ENCODE assay signal across 9 mouse cellular contexts in the genomic region with DNA sequence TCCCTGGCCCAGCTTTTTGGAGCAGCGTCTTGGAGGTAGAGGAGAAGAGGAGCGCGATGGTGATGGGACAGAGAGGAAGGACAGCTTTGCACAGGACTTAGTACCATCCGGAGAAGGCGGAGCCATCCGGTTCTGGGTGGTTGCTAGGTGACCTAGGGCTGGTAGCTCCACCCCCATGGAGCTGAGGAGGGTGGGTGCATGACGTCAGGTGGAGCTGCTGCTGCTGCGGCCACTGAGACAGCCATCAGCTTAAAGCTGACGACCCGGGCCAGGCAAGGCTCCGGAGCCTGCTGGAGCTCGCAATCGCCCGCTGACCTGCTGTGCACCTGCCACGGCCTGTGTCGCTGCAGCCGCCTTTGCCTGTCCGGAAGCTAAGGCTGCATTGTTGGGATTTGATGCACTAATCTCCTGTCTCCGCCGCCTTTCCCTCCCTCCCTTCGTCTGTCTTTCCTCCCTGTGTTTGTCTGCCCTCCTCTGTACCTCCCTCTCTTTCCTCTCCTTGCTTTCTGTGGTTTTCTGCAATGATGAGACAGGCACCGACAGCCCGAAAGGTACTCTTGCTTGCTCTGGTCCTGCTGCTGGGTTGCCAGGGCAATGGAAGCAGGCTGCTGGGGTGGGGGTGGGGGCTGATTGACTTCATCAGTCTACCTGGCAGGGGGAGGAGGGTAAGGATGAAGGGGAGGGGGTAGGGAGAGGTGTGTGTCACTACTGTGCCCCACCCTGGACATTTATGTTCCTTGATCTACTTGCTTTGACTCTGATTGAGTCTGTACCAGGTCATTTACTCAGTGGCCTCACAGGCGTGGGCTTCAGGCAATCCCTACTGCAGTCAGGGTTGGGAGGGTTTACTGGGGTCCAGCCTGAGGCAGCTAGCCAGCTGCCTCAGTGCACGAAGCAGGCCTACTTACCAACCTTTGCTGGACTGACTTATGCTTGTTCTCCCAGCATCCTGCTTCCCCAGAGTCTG. TPM values are rescaled to one million over a fixed set of nuclear protein-coding genes. Genes with fewer than 3 reads are reported as not detected.
DNase-seq lines count a peak whose midpoint lies in the region; ATAC-seq lines count a peak whose summit lies in the region.
"Had no signal": no experiment of that assay in that cellular context is flagged by ENCODE, and none has a peak within 500 bp of the region (broad histone marks: within the 10 kb centered on the region; RNA-seq: fewer than 3 reads in every experiment).

No protein-coding gene starts in this region.

- H3K27ac ChIP-seq in embryonic facial prominence, embryonic 13.5 days, result peak overlapping the region; percentile 80
- H3K27ac ChIP-seq in heart, embryonic 14.5 days (replicated peaks in 1 of 2; ENCODE audit: control insufficient read depth in 1 of 2, insufficient read depth in 1 of 2, low read depth in 2 of 2, low read length in 2 of 2), result no peak overlapping the region
- 0 out of 2 replicates have a peak overlapping the region, but pooled peaks have one; percentile 7 for H3K27ac ChIP-seq in kidney, embryonic 14.5 days (ENCODE audit: low read depth, low read length)
- H3K27ac ChIP-seq in limb, embryonic 11.5 days (replicated peaks; ENCODE audit: low read depth, low read length), result peak overlapping the region; percentile 67
- peak overlapping the region; percentile 94 for H3K27ac ChIP-seq in midbrain, embryonic 13.5 days
- H3K27ac ChIP-seq in stomach, embryonic 16.5 days (ENCODE audit: low read length), result no peak overlapping the region
- H3K27ac ChIP-seq: liver, embryonic 14.5 days had no signal

- peaks cover 59% of the 10 kb centered on the region for H3K36me3 ChIP-seq in embryonic facial prominence, embryonic 13.5 days
- H3K36me3 ChIP-seq in heart, embryonic 14.5 days (ENCODE audit: control insufficient read depth, insufficient read depth, low read length), result peaks cover 64% of the 10 kb centered on the region
- H3K36me3 ChIP-seq in kidney, embryonic 14.5 days (ENCODE audit: control insufficient read depth, insufficient read depth, low read length), result peaks cover 51% of the 10 kb centered on the region
- H3K36me3 ChIP-seq in limb, embryonic 11.5 days (ENCODE audit: control insufficient read depth, insufficient read depth, low read length), result peaks cover 8% of the 10 kb centered on the region
- H3K36me3 ChIP-seq in midbrain, embryonic 13.5 days, result peaks cover 58% of the 10 kb centered on the region
- H3K36me3 ChIP-seq in stomach, embryonic 16.5 days (ENCODE audit: control insufficient read depth, insufficient read depth, low read length), result peaks cover 13% of the 10 kb centered on the region; the same call in 1 of the 2 replicates

- ATAC-seq in embryonic facial prominence, embryonic 13.5 days (ENCODE audit: insufficient number of reproducible peaks, insufficient read depth, low FRiP score, low TSS enrichment, low read depth), result peak; percentile 34; the same call in 1 of the 2 replicates
- ATAC-seq in heart, embryonic 14.5 days (ENCODE audit: insufficient number of reproducible peaks, insufficient read depth, low FRiP score, low read depth), result peak; percentile 76; the same call in 1 of the 2 replicates
- peak; percentile 90 for ATAC-seq in kidney, embryonic 14.5 days (ENCODE audit: low FRiP score, low TSS enrichment)
- peak; percentile 87 for ATAC-seq in limb, embryonic 11.5 days (ENCODE audit: insufficient number of reproducible peaks, low FRiP score, low TSS enrichment, low read depth)
- peak; percentile 96 for ATAC-seq in midbrain, embryonic 13.5 days
- peak; percentile 49; the same call in 1 of the 2 replicates for ATAC-seq in stomach, embryonic 16.5 days (ENCODE audit: insufficient read depth, low FRiP score)

- H3K9ac ChIP-seq in embryonic facial prominence, embryonic 13.5 days, result peak overlapping the region; percentile 66
- H3K9ac ChIP-seq in heart, embryonic 14.5 days (ENCODE audit: low read length), result no peak overlapping the region
- peak overlapping the region; percentile 42; the same call in 1 of the 2 replicates for H3K9ac ChIP-seq in kidney, embryonic 14.5 days (ENCODE audit: low read depth, low read length)
- H3K9ac ChIP-seq in limb, embryonic 11.5 days (ENCODE audit: low read length), result peak overlapping the region; percentile 27
- peak overlapping the region; percentile 80 for H3K9ac ChIP-seq in midbrain, embryonic 13.5 days (replicated peaks)
- H3K9ac ChIP-seq in stomach, embryonic 16.5 days (ENCODE audit: low read length), result peak overlapping the region; percentile 25; the same call in 1 of the 2 replicates
- H3K9ac ChIP-seq: liver, embryonic 14.5 days had no signal

- 7% methylated on average over 25 of the region's 25 CpGs for WGBS in embryonic facial prominence, embryonic 13.5 days
- 22% methylated on average over 25 of the region's 25 CpGs for WGBS in heart, embryonic 14.5 days
- 12% methylated on average over 25 of the region's 25 CpGs for WGBS in kidney, embryonic 14.5 days
- WGBS in limb, embryonic 11.5 days, result 7% methylated on average over 25 of the region's 25 CpGs
- WGBS in midbrain, embryonic 13.5 days, result 3% methylated on average over 25 of the region's 25 CpGs
- WGBS in stomach, embryonic 16.5 days, result 17% methylated on average over 25 of the region's 25 CpGs

- peaks cover 34% of the 10 kb centered on the region for H3K4me1 ChIP-seq in embryonic facial prominence, embryonic 13.5 days
- H3K4me1 ChIP-seq in heart, embryonic 14.5 days (ENCODE audit: control insufficient read depth in 2 of 2, insufficient read depth in 2 of 2, low read length in 2 of 2), result peaks cover 4 to 10% of the 10 kb centered on the region in 2 experiments; a peak in 3 of 4 replicates
- H3K4me1 ChIP-seq in kidney, embryonic 14.5 days (ENCODE audit: control insufficient read depth, insufficient read depth, low read length), result peaks cover 12% of the 10 kb centered on the region
- H3K4me1 ChIP-seq in limb, embryonic 11.5 days (ENCODE audit: control insufficient read depth, insufficient read depth, low read length), result peaks cover 23% of the 10 kb centered on the region
- peaks cover 42% of the 10 kb centered on the region for H3K4me1 ChIP-seq in midbrain, embryonic 13.5 days (replicated peaks)
- H3K4me1 ChIP-seq in stomach, embryonic 16.5 days (ENCODE audit: control insufficient read depth, insufficient read depth, low read length), result 0 out of 2 replicates have a peak, but pooled peaks cover 6% of the 10 kb centered on the region

- peak; percentile 66 for DNase-seq in adrenal gland, postnatal 10 days
- no peak for DNase-seq in adrenal gland, adult 18-20 months (ENCODE audit: low spot score in 2 of 2)
- DNase-seq in limb, embryonic 11.5 days (ENCODE audit: low spot score), result peak; percentile 75

- no peaks in the 10 kb centered on the region for H3K27me3 ChIP-seq in embryonic facial prominence, embryonic 13.5 days
- H3K27me3 ChIP-seq in heart, embryonic 14.5 days (ENCODE audit: control insufficient read depth, insufficient read depth, low read length), result no peaks in the 10 kb centered on the region
- no peaks in the 10 kb centered on the region for H3K27me3 ChIP-seq in kidney, embryonic 14.5 days (ENCODE audit: control insufficient read depth, insufficient read depth, low read length)
- no peaks in the 10 kb centered on the region for H3K27me3 ChIP-seq in limb, embryonic 11.5 days (ENCODE audit: control insufficient read depth, insufficient read depth, low read length)
- no peaks in the 10 kb centered on the region for H3K27me3 ChIP-seq in midbrain, embryonic 13.5 days
- no peaks in the 10 kb centered on the region for H3K27me3 ChIP-seq in stomach, embryonic 16.5 days (ENCODE audit: control insufficient read depth, insufficient read depth, low read length)

- H3K4me3 ChIP-seq in embryonic facial prominence, embryonic 13.5 days, result peak overlapping the region; percentile 34
- H3K4me3 ChIP-seq in heart, embryonic 14.5 days (ENCODE audit: control insufficient read depth in 1 of 2, insufficient read depth in 1 of 2, low read depth in 1 of 2, low read length in 2 of 2), result no peak overlapping the region; a peak in 1 of 4 replicates
- H3K4me3 ChIP-seq in kidney, embryonic 14.5 days (ENCODE audit: low read length), result peak overlapping the region; percentile 23
- peak overlapping the region; percentile 14 for H3K4me3 ChIP-seq in limb, embryonic 11.5 days (ENCODE audit: low read depth, low read length)
- H3K4me3 ChIP-seq in midbrain, embryonic 13.5 days (replicated peaks), result peak overlapping the region; percentile 59
- H3K4me3 ChIP-seq in stomach, embryonic 16.5 days (replicated peaks; ENCODE audit: low read length), result no peak overlapping the region

- peak overlapping the region; percentile 58 for H3K4me2 ChIP-seq in embryonic facial prominence, embryonic 13.5 days
- H3K4me2 ChIP-seq in heart, embryonic 14.5 days (ENCODE audit: low read length), result peak overlapping the region; percentile 49
- H3K4me2 ChIP-seq in kidney, embryonic 14.5 days (replicated peaks; ENCODE audit: low read depth, low read length), result peak overlapping the region; percentile 46
- peak overlapping the region; percentile 50 for H3K4me2 ChIP-seq in limb, embryonic 11.5 days (ENCODE audit: low read depth, severe bottlenecking)
- H3K4me2 ChIP-seq in midbrain, embryonic 13.5 days (replicated peaks), result peak overlapping the region; percentile 76
- H3K4me2 ChIP-seq in stomach, embryonic 16.5 days (ENCODE audit: low read depth, low read length), result peak overlapping the region; percentile 5; the same call in 1 of the 2 replicates

- no peaks in the 10 kb centered on the region for H3K9me3 ChIP-seq in embryonic facial prominence, embryonic 13.5 days
- H3K9me3 ChIP-seq in heart, embryonic 14.5 days (ENCODE audit: control insufficient read depth, low read length), result no peaks in the 10 kb centered on the region
- H3K9me3 ChIP-seq in kidney, embryonic 14.5 days (ENCODE audit: control insufficient read depth, low read length), result no peaks in the 10 kb centered on the region
- H3K9me3 ChIP-seq in limb, embryonic 11.5 days (ENCODE audit: control insufficient read depth, low read length), result no peaks in the 10 kb centered on the region
- H3K9me3 ChIP-seq in midbrain, embryonic 13.5 days, result no peaks in the 10 kb centered on the region
- no peaks in the 10 kb centered on the region for H3K9me3 ChIP-seq in stomach, embryonic 16.5 days (replicated peaks; ENCODE audit: control insufficient read depth, low read length)

RNA-seq across cellular contexts. Expression of a gene that starts 20.5 kb away (rescaled TPM):
- total RNA-seq in adrenal gland, postnatal 10 days (2021), result 100 to 1,000 TPM; 101 to 119 TPM
- 100 to 1,000 TPM; 111 to 138 TPM for total RNA-seq in adrenal gland, adult 18-20 months (2021)
- 87.7 and 90.0 TPM in 2 replicates for polyA plus RNA-seq in embryonic facial prominence, embryonic 13.5 days (2015; fragmentation: Nextera tagmentation; extraction: Ambion mirVana)
- polyA plus RNA-seq in heart, embryonic 14.5 days (2014; fragmentation: Nextera tagmentation; extraction: Ambion mirVana), result 53.1 and 60.2 TPM in 2 replicates
- 58.6 and 75.0 TPM in 2 replicates for polyA plus RNA-seq in kidney, embryonic 14.5 days (2014; fragmentation: Nextera tagmentation; extraction: Ambion mirVana)
- polyA plus RNA-seq in limb, embryonic 11.5 days (2014; fragmentation: Nextera tagmentation; extraction: Ambion mirVana), result 70.4 and 71.4 TPM in 2 replicates
- polyA plus RNA-seq in midbrain, embryonic 13.5 days (2015; fragmentation: Nextera tagmentation; extraction: Ambion mirVana), result 127 and 140 TPM in 2 replicates
- polyA plus RNA-seq in stomach, embryonic 16.5 days (2015; fragmentation: Nextera tagmentation; extraction: Ambion mirVana), result 73.7 and 74.1 TPM in 2 replicates

RNA-seq across cellular contexts. Expression of a gene that starts 30.0 kb away (rescaled TPM):
- under 1 TPM; 0.24 to 0.39 TPM for total RNA-seq in adrenal gland, postnatal 10 days (2021)
- total RNA-seq in adrenal gland, adult 18-20 months (2021), result 1 to 10 TPM; 1.1 to 1.4 TPM
- 2.0 and 2.8 TPM in 2 replicates for polyA plus RNA-seq in embryonic facial prominence, embryonic 13.5 days (2015; fragmentation: Nextera tagmentation; extraction: Ambion mirVana)
- 0.31 and 0.43 TPM in 2 replicates for polyA plus RNA-seq in heart, embryonic 14.5 days (2014; fragmentation: Nextera tagmentation; extraction: Ambion mirVana)
- 0.94 and 0.96 TPM in 2 replicates for polyA plus RNA-seq in kidney, embryonic 14.5 days (2014; fragmentation: Nextera tagmentation; extraction: Ambion mirVana)
- polyA plus RNA-seq in limb, embryonic 11.5 days (2014; fragmentation: Nextera tagmentation; extraction: Ambion mirVana), result 0.58 and 1.1 TPM in 2 replicates
- polyA plus RNA-seq in midbrain, embryonic 13.5 days (2015; fragmentation: Nextera tagmentation; extraction: Ambion mirVana), result 3.0 and 3.3 TPM in 2 replicates
- 2.1 and 2.2 TPM in 2 replicates for polyA plus RNA-seq in stomach, embryonic 16.5 days (2015; fragmentation: Nextera tagmentation; extraction: Ambion mirVana)

RNA-seq across cellular contexts. Expression of a gene that starts 30.0 kb away (rescaled TPM):
- 1 to 10 TPM; 2.0 to 2.2 TPM for total RNA-seq in adrenal gland, postnatal 10 days (2021)
- 1 to 10 TPM; 1.9 to 3.6 TPM for total RNA-seq in adrenal gland, adult 18-20 months (2021)
- polyA plus RNA-seq in embryonic facial prominence, embryonic 13.5 days (2015; fragmentation: Nextera tagmentation; extraction: Ambion mirVana), result 7.1 and 7.9 TPM in 2 replicates
- 6.0 and 6.2 TPM in 2 replicates for polyA plus RNA-seq in heart, embryonic 14.5 days (2014; fragmentation: Nextera tagmentation; extraction: Ambion mirVana)
- polyA plus RNA-seq in kidney, embryonic 14.5 days (2014; fragmentation: Nextera tagmentation; extraction: Ambion mirVana), result 6.2 and 8.6 TPM in 2 replicates
- 11.5 and 13.7 TPM in 2 replicates for polyA plus RNA-seq in limb, embryonic 11.5 days (2014; fragmentation: Nextera tagmentation; extraction: Ambion mirVana)
- 16.1 and 19.2 TPM in 2 replicates for polyA plus RNA-seq in midbrain, embryonic 13.5 days (2015; fragmentation: Nextera tagmentation; extraction: Ambion mirVana)
- 4.1 and 5.0 TPM in 2 replicates for polyA plus RNA-seq in stomach, embryonic 16.5 days (2015; fragmentation: Nextera tagmentation; extraction: Ambion mirVana)

RNA-seq across cellular contexts. Expression of a gene that starts 33.5 kb away (rescaled TPM):
- under 1 TPM; 0.12 to 0.15 TPM for total RNA-seq in adrenal gland, postnatal 10 days (2021)
- under 1 TPM in 1 of 2 experiments, not detected in 1; 0.07 TPM for total RNA-seq in adrenal gland, adult 18-20 months (2021)
- polyA plus RNA-seq in embryonic facial prominence, embryonic 13.5 days (2015; fragmentation: Nextera tagmentation; extraction: Ambion mirVana), result 0.15 and 0.20 TPM in 2 replicates
- 0.11 and 0.16 TPM in 2 replicates for polyA plus RNA-seq in heart, embryonic 14.5 days (2014; fragmentation: Nextera tagmentation; extraction: Ambion mirVana)
- 0.13 and 0.45 TPM in 2 replicates for polyA plus RNA-seq in kidney, embryonic 14.5 days (2014; fragmentation: Nextera tagmentation; extraction: Ambion mirVana)
- polyA plus RNA-seq in limb, embryonic 11.5 days (2014; fragmentation: Nextera tagmentation; extraction: Ambion mirVana), result 0.16 and 0.47 TPM in 2 replicates
- polyA plus RNA-seq in midbrain, embryonic 13.5 days (2015; fragmentation: Nextera tagmentation; extraction: Ambion mirVana), result 0.22 and 0.48 TPM in 2 replicates
- 0.30 and 0.60 TPM in 2 replicates for polyA plus RNA-seq in stomach, embryonic 16.5 days (2015; fragmentation: Nextera tagmentation; extraction: Ambion mirVana)

RNA-seq across cellular contexts. Expression of a gene that starts 50.9 kb away (rescaled TPM):
- total RNA-seq in adrenal gland, postnatal 10 days (2021), result 10 to 100 TPM; 10.9 to 19.8 TPM
- 1 to 10 TPM; 4.7 to 6.6 TPM for total RNA-seq in adrenal gland, adult 18-20 months (2021)
- 46.7 and 51.8 TPM in 2 replicates for polyA plus RNA-seq in embryonic facial prominence, embryonic 13.5 days (2015; fragmentation: Nextera tagmentation; extraction: Ambion mirVana)
- 9.9 and 11.6 TPM in 2 replicates for polyA plus RNA-seq in heart, embryonic 14.5 days (2014; fragmentation: Nextera tagmentation; extraction: Ambion mirVana)
- polyA plus RNA-seq in kidney, embryonic 14.5 days (2014; fragmentation: Nextera tagmentation; extraction: Ambion mirVana), result 14.9 and 18.0 TPM in 2 replicates
- polyA plus RNA-seq in limb, embryonic 11.5 days (2014; fragmentation: Nextera tagmentation; extraction: Ambion mirVana), result 29.2 and 30.5 TPM in 2 replicates
- polyA plus RNA-seq in midbrain, embryonic 13.5 days (2015; fragmentation: Nextera tagmentation; extraction: Ambion mirVana), result 16.5 and 18.8 TPM in 2 replicates
- 39.7 and 42.8 TPM in 2 replicates for polyA plus RNA-seq in stomach, embryonic 16.5 days (2015; fragmentation: Nextera tagmentation; extraction: Ambion mirVana)

Comparison
In these comparisons a context has a peak if more than half of its experiments do, and no peak if none do; other contexts are left out.
1. DNase-seq: peak in adrenal gland, postnatal 10 days (single experiment) and limb, embryonic 11.5 days (single experiment); none in adrenal gland, adult 18-20 months (0 of 2).
2. ATAC-seq: peak in every context shown above with its lines; median percentile 96 in midbrain, embryonic 13.5 days; 90 in kidney, embryonic 14.5 days; 87 in limb, embryonic 11.5 days; 76 in heart, embryonic 14.5 days; 49 in stomach, embryonic 16.5 days; 34 in embryonic facial prominence, embryonic 13.5 days.
3. H3K27ac ChIP-seq: peak in embryonic facial prominence, embryonic 13.5 days (single experiment), kidney, embryonic 14.5 days (single experiment), limb, embryonic 11.5 days (single experiment) and midbrain, embryonic 13.5 days (single experiment); none in heart, embryonic 14.5 days (0 of 2) and stomach, embryonic 16.5 days (single experiment).
4. H3K4me2 ChIP-seq: peak in every context shown above with its lines; median percentile 76 in midbrain, embryonic 13.5 days; 58 in embryonic facial prominence, embryonic 13.5 days; 50 in limb, embryonic 11.5 days; 49 in heart, embryonic 14.5 days; 46 in kidney, embryonic 14.5 days; 5 in stomach, embryonic 16.5 days.
5. H3K4me3 ChIP-seq: peak in embryonic facial prominence, embryonic 13.5 days (single experiment), kidney, embryonic 14.5 days (single experiment), limb, embryonic 11.5 days (single experiment) and midbrain, embryonic 13.5 days (single experiment); none in heart, embryonic 14.5 days (0 of 2) and stomach, embryonic 16.5 days (single experiment).